Comparison of ENCODE assay signal across 7 mouse cellular contexts in genomic region chr11:118249012-118249383, GRCm38 (mm10). TPM values are rescaled to one million over a fixed set of nuclear protein-coding genes. Genes with fewer than 3 reads are reported as not detected.
DNase-seq lines count a peak whose midpoint lies in the region; ATAC-seq and TF ChIP-seq lines count a peak whose summit lies in the region.

No protein-coding gene starts in this region.

- peaks cover 17% of the 10 kb centered on the region for H3K4me1 ChIP-seq in forebrain, postnatal 0 days (ENCODE audit: insufficient read depth)
- H3K4me1 ChIP-seq in liver, embryonic 16.5 days (ENCODE audit: control insufficient read depth, low read depth, low read length), result peaks cover 25% of the 10 kb centered on the region

- peak overlapping the region; percentile 84 for H3K4me3 ChIP-seq in forebrain, postnatal 0 days (ENCODE audit: low read depth, low read length)
- peak overlapping the region; percentile 78 for H3K4me3 ChIP-seq in liver, embryonic 16.5 days (ENCODE audit: low read depth, low read length)

- no peaks in the 10 kb centered on the region for H3K36me3 ChIP-seq in forebrain, postnatal 0 days (ENCODE audit: insufficient read depth)
- H3K36me3 ChIP-seq in liver, embryonic 16.5 days (ENCODE audit: control insufficient read depth, insufficient read depth), result no peaks in the 10 kb centered on the region

- TF ChIP-seq CTCF in forebrain, postnatal 0 days (IDR thresholded peaks at IDR 0.05; ENCODE audit: low read depth), result no peak; the same call in 1 of the 2 replicates

- WGBS in forebrain, postnatal 0 days, result 1% methylated on average over 5 of the region's 5 CpGs
- whole genome bisulfite sequencing in liver, embryonic 16.5 days (ENCODE audit: insufficient replicate concordance), result 4% methylated on average over 5 of the region's 5 CpGs

- peak overlapping the region; percentile 92 for H3K4me2 ChIP-seq in forebrain, postnatal 0 days (ENCODE audit: low read depth)
- peak overlapping the region; percentile 97 for H3K4me2 ChIP-seq in liver, embryonic 16.5 days (ENCODE audit: low read depth, low read length)

- peak overlapping the region; percentile 74 for H3K9ac ChIP-seq in forebrain, postnatal 0 days
- H3K9ac ChIP-seq in liver, embryonic 16.5 days (ENCODE audit: low read depth, low read length), result peak overlapping the region; percentile 67

- intact Hi-C loops in gastrocnemius, postnatal 36 days (cut with DNase I), result no loop called here

- peak; percentile 49 to 82 for DNase-seq in kidney, postnatal 25 days
- DNase-seq in kidney, postnatal 10 days, result no peak
- peak; percentile 46 for DNase-seq in brain, adult 2 months (ENCODE audit: low read depth, low spot score)
- no peak for DNase-seq in forebrain, postnatal 0 days
- DNase-seq in skeletal muscle tissue, adult 2 months (ENCODE audit: low read depth, low spot score), result peak; percentile 82
- DNase-seq in gastrocnemius, postnatal 36 days, result no peak

- no peaks in the 10 kb centered on the region for H3K27me3 ChIP-seq in forebrain, postnatal 0 days (ENCODE audit: insufficient read depth, low read length)
- H3K27me3 ChIP-seq in liver, embryonic 16.5 days (ENCODE audit: control insufficient read depth, insufficient read depth, low read depth, low read length), result peaks cover 7% of the 10 kb centered on the region

- ATAC-seq in forebrain, postnatal 0 days, result peak; percentile 10
- ATAC-seq in liver, embryonic 16.5 days (ENCODE audit: low read depth), result no peak

- no peaks in the 10 kb centered on the region for H3K9me3 ChIP-seq in forebrain, postnatal 0 days (ENCODE audit: low read length)
- no peaks in the 10 kb centered on the region for H3K9me3 ChIP-seq in liver, embryonic 16.5 days (replicated peaks; ENCODE audit: control insufficient read depth, low read length)

- H3K27ac ChIP-seq in forebrain, postnatal 0 days (ENCODE audit: low read depth, low read length), result peak overlapping the region; percentile 64
- peak overlapping the region; percentile 88 for H3K27ac ChIP-seq in liver, embryonic 16.5 days (ENCODE audit: low read length)

RNA-seq across cellular contexts. Expression of gene Cyth1, which starts 0.6 kb away (rescaled TPM):
- 64.1 and 74.1 TPM in 2 replicates for total RNA-seq in forebrain, postnatal 0 days (2014; rRNA removed)
- 23.7 and 24.2 TPM in 2 replicates for polyA plus RNA-seq in forebrain, postnatal 0 days (2015; fragmentation: Nextera tagmentation; extraction: Ambion mirVana)
- 3.9 and 4.1 TPM in 2 replicates for polyA plus RNA-seq in liver, embryonic 16.5 days (2015; fragmentation: Nextera tagmentation; extraction: Ambion mirVana)
- total RNA-seq in gastrocnemius, postnatal 36 days (2021), result 10 to 100 TPM; 33.5 to 34.7 TPM

RNA-seq across cellular contexts. Expression of gene Usp36, which starts 41.0 kb away (rescaled TPM):
- 17.1 and 22.1 TPM in 2 replicates for total RNA-seq in forebrain, postnatal 0 days (2014; rRNA removed)
- 6.7 and 9.5 TPM in 2 replicates for polyA plus RNA-seq in forebrain, postnatal 0 days (2015; fragmentation: Nextera tagmentation; extraction: Ambion mirVana)
- polyA plus RNA-seq in liver, embryonic 16.5 days (2015; fragmentation: Nextera tagmentation; extraction: Ambion mirVana), result 4.9 and 5.7 TPM in 2 replicates
- total RNA-seq in gastrocnemius, postnatal 36 days (2021), result 10 to 100 TPM; 11.1 to 14.7 TPM

Comparison
In these comparisons a context has a peak if more than half of its experiments do, and no peak if none do; other contexts are left out.
1. DNase-seq: peak in kidney, postnatal 25 days (2 of 2), brain, adult 2 months (single experiment) and skeletal muscle tissue, adult 2 months (single experiment); none in kidney, postnatal 10 days (single experiment), forebrain, postnatal 0 days (single experiment) and gastrocnemius, postnatal 36 days (0 of 2).